Mouse (Mus musculus) erythroblast, embryonic 14.5 days (primary cell): ENCODE data around the gene Ccs.

Experiments
- GATA1 ChIP-seq: IDR thresholded peaks from 2 replicates; pipeline ENCODE4 v1.6.1; 2012; ENCODE audit warnings: low read length, inconsistent platforms, mixed read lengths
- TAL1 ChIP-seq: IDR thresholded peaks from 3 replicates; pipeline ENCODE4 v1.6.1; 2012; ENCODE audit warnings: low read length, inconsistent platforms, mixed read lengths

DNA sequence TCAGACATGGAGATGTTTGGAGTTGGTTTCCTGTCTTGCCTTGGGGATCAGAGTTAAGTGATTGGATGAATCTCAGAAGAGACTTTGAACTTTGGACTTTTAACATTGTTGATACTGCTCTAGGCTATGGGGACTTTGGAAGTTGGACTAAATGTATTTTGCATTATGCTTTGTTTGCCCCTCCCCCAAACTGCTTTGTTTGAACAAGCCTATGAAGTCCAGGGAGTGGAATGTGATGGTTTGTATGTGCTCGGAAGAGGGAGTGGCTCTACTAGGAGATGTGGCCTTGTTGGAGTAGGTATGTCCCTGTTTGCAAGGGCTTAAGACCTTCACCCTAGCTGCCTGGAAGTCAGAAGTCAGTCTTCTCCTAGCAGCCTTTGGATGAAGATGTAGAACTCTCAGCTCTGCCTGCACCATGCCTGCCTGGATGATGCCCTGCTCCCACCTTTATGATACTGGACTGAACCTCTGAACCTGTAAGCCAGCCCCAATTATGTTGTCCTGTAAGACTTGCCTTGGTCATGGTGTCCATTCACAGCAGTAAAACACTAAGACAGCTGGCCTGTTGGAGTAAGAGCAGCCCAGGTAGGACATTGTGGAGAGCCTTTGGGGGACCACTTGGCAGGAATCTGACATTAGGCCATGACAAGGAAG is 21.8 kb downstream of the Ccs start:
- TF ChIP-seq GATA1, result no peak
- no peak for TF ChIP-seq TAL1
